Mouse (Mus musculus): ENCODE measurements at regions not wholly inside any gene's neighbourhood (a gene's known extent, or its start where the extent isn't known, plus 50 kb on each side); places are given as distances from the start of the nearest gene placed in this dataset.
"Not testable (repeated sequence)": the region's sequence is repeated elsewhere in the genome, so short reads cannot be mapped to it uniquely, and the experiment has no call there.

DNA sequence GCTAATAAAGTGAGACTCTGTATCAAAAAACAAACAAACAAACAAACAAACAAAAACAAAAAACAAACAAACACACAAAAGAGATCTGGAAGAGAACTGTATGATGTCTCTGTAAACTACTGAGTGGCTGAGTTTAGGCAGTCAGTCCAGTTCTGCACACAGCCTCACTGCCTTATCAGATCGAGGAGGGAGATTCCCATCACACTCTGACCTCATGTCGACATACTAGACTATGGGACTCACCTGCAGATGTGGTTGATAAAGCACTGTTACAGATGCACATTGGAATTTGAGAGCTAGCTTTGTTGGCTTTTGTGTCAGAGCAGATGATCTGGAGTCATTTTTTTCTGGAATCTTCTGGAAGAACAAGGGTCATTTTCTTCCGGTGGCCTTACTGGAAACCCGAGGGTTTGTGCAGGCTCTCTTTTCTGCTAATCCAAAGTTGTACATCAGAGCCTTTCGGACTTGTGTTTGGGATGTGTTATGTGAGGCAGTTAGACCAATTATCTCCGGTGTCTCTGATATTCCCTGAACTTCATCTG lies 135.6 kb upstream of the Nrip1 start:
- DNase-seq = no peak

DNA sequence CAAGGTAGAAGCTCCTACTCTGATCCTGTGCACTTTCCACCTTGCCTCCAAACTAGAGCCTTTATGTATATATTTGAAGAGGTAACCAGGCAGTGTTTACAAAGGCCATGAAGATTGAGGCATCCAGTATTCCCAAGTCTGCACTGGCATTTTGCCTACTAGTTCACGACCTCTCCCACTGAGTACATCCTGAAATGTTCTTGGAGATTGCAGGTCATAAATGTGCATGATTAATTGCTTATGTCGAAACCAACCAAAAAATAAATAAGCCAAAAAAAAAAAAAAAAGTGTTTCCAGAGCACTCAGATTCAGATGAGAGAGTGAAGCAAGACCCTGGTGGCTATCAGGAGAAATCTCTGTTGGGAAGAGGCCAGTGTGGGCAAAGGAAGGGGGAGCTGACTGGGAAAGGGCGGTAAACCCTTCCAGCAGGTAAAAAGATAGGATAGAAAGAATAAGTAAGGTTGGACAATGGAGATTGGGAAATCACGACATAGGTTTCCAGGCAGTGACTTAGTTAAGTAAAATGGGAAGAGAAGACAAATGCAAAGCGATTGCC lies 133.6 kb upstream of the Nrip1 start:
- DNase-seq = no peak

DNA sequence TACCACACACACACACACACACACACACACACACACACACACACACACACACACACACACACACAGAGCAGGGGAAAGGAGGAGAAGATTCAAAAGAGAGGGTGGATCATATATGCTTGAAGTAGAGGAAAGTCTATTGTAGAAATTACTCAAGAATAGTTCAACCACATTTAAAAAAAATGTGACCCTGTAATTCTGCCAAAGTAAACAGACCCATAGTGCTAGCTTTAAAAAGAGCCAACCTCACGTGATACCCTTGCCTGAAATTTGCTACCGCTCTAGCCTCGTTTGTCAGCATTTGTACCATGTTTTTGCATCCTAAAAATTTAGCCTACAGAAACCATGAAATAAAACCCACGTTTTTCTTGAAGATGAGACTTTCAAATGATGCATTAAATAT lies 132.6 kb upstream of the Nrip1 start:
- no peak for DNase-seq

DNA sequence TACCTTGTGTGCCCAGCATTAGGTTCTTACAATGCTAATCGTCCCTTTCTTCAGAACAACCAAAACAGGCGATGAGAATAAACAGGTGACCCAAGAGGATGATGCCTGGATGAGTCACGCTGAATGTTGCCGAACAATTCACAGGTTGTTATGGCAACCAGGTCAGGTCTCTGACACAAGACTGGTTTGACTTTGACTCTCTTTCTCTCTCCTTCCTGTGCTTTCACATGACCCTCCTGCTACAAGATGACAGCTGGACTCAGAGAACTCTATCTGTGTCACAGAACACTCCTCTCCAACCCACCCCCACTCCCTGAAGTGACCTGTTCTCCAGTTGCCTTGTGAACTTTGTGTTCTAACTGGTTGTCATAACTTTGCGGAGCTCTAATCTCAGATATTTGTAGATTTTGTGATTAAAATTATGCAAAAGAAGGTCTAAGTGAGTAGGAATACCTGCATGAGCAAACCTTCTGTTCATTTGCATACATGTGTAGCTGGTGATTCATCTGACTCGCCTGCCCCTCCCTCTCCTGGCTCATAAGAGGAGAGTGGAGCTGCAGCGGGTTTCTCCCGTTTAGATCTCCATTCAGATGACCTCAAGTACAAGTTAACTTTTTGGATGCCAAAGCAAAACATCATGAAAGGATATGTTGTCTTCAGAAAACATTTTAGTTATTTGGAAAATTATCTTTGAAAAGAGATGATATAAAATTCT lies 126.2 kb upstream of the Nrip1 start:
- no peak for DNase-seq

DNA sequence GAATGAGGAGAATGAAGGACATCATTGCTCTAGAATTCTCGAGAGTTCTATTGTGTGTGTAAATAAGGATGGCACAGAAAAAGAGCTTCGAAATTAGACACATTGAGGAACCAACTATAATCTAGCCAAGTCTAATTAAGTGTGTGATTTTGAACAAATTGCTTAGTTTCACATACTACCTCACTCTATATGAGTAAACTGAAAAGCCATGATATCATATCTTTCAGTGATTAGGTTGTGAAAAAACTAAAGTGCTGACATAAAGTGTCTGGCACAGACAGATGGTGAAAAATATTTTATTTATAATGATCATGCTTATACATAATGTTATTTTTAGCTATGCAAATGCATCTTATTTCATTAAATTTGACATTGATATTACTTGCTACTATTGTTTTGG lies 124.6 kb upstream of the Nrip1 start:
- no peak for DNase-seq

DNA sequence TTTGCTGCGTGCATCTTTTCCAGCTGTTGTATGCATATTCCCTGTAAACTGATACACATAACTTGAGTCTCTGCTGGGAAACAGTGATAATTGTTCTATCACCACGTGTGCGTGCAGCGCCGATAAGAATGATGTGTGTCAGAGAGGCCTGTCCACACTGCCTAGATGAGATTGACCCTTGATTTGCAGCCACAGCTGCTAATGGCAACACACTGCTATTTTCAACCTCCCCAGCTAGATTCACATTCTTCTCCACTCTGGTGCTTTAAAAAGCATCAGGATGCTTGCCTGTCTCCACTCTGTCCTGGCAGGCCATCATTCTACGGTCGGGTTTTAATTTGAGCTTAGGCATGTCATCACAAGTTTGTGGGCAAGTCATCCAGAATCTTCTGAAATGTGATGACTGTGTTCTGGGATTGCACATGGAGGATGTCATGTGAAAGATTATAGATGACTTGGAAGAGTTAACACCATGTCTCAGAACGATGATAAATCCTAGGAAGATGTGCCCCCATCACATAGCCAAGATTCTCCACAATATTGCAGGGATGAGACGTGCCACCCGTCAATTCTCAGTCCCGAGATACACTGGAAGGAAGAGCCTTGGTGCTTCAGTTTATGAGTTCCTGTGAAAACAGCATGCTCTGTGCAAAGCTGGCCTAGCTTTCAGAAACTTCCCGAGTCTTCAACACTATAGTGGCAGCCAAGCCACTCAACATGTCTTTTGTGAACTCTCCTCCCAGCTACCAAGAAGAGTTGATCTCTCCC lies 123.6 kb upstream of the Nrip1 start:
- DNase-seq = no peak

DNA sequence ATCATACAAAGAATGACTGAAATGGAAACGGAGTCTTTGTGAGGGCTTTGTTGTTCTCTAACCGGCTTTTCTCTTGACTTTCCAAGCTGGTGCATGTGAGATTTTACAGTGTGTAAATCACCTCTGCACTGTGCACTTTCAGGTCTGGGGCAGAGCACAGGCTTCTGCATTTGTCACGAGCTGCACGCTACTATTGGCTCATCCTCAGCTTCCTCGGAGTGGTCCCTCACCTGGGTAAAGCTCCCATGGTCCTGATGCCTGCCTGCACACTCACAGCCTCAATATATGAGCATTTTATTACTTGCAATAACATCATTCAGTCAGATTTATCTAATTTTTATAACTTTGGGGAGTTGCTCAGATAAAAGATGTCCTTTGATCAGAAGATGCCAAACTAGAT lies 109.8 kb upstream of the Nrip1 start:
- no peak for DNase-seq

DNA sequence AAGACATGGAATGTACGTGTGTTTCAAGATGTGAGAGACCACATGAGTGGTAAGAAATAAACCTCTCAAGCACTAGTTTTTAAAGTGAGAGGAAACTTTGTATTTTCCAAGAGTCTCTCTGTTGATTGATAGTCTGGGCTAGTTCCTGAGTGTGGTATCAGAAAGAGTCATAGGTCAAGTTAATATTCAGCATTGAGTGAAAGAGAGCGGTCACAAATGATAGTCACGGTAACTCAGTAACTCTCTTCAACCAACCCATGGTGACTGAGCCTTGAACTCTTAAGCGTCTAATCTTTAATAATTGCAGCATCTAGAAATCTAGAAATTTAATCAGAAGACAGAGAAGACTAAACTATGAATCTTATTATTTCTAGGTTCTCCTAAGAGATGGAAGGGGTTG lies 108.3 kb upstream of the Nrip1 start:
- DNase-seq = no peak

DNA sequence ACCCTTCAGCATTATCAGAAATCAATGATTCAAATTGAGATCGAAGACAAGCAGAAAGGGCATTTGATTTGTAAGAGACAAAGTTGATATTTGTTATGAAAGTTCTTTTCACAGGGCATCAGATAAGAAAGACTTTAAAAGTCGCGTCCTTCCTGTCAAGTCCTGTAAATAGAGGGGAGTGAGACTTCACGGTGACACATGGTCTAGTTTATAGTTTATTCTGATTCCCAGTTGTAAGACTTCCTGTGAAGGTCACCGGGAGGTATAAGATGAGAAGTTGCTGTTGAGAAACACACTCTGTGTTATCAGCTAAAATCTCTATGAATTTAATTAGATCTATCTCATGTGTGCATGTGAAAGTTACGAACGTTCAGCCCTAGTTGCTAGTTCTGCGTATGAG lies 103.8 kb upstream of the Nrip1 start:
- no peak for DNase-seq

DNA sequence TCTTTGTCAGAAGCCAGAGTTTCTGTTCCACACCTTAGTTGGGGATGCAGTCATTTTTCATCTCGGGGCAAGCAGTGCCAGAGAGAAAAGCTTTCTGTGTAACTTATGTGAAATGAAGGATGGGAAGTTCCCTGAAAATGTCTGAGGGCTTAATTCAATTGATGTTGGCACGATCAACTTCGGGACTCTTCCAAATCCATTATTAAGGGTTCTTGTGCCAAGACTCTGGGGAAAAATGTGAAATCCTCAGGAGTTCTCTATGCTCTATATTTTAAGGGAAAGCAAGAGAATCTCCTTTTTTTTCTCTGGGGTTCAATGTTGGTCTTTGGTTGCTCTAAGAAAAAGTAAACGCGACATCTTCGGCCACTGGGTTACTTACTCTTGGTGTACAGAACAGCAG lies 100.9 kb upstream of the Nrip1 start:
- DNase-seq = no peak

DNA sequence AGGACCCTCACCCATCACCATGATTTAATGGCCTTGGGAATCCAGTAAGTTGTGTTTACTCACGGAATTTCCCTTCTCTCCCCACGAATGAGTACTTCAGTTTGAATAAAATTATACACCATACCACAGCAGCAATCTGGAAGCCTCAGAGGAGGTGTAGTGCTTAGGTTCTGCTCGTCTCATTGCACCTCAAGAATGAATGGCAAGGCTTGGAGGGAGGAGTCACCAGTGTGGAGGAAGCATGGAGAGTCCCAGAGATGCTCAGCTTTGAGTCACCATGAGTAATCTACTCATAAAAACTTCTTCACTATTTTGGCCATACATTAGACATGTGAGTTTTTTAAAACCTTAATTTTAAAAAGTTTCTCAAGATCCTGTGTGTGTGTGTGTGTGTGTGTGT lies 98.8 kb upstream of the Nrip1 start:
- DNase-seq = no peak

DNA sequence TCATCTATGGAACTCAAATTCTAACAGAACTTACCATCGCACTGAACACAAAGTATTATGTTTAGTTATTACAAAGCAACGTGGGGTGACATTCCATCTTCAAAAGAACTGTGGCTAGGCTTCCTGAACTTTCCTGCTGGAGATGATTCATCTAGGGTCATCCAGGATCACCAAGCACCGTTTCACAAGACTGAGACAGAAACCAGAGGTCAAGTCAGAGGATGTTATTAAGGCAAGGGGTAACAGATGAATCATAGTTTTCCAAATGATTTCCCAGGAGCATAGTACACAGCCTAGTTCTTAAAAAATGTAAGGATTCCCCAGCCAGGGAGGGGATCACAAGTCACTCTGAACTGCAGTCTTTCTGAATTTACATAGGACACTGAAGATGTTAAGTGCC lies 97.5 kb upstream of the Nrip1 start:
- DNase-seq = no peak

DNA sequence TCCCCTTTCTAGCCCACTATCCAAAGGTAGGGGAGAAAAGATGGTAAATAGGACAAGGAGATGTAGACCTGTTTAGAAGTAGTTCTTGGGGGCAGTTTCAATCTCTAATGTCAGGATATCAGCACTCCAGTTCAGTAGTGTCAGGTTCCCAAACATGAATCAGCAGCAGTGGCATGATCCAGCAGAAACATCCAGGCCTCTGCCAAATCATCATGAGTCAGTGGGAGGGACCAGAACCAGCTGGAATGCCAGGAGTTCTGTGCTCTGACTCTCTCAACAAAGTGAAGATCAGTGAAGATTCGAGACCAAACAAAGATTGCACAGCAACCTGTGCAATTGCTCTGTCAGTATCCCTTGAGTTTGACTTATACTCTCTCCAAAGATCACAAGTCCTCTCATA lies 85.9 kb upstream of the Nrip1 start:
- DNase-seq = no peak

DNA sequence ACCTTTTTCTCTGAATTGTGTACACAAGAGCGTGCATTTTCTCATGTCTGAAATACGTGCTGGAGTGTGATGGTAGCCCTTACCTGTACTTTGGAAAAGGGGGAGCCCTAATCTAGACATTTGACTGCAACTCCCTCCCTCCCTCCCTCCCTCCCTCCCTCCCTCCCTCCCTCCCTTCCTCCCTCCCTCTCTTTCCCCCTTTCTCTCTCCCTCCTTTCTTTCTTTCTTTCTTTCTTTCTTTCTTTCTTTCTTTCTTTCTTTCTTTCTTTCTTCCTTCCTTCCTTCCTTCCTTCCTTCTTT lies 82.6 kb upstream of the Nrip1 start:
- not testable (repeated sequence) for DNase-seq

DNA sequence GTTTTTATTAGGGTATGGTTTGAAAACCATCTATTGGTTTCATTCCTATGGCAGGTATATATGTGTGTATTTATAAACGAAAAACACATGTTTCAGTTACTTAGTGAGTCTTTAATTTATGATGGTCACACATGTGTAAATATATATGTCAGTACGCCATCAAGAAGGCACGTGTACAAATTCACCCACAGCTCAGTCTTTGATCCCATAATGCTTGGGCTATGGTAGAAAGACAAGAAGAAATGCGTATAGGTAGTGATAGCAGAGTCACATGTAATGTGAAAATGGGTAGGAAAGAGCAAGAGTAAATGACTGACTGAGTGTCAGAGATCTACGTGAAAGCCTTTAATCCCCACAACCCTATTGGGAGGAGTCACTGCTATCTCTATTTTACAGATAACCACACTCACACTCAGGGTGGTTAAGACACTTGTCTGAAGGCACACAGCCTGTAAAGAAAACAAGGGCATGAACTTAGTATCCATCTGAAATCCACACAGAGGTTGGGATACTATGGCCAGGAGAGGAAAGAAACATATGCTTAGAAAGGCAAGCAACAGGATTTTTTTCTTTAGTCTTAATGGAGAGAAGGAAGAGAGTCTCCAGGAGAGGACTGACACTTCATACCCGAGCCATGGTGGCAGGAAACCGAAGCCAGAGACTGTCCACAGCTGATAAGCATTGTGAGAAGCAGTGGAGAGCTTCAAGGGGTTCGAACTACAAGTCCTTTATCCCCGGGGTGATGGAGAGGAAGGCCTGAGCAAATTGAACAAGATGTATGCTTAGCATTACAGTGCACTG lies 82.1 kb upstream of the Nrip1 start:
- no peak for DNase-seq

DNA sequence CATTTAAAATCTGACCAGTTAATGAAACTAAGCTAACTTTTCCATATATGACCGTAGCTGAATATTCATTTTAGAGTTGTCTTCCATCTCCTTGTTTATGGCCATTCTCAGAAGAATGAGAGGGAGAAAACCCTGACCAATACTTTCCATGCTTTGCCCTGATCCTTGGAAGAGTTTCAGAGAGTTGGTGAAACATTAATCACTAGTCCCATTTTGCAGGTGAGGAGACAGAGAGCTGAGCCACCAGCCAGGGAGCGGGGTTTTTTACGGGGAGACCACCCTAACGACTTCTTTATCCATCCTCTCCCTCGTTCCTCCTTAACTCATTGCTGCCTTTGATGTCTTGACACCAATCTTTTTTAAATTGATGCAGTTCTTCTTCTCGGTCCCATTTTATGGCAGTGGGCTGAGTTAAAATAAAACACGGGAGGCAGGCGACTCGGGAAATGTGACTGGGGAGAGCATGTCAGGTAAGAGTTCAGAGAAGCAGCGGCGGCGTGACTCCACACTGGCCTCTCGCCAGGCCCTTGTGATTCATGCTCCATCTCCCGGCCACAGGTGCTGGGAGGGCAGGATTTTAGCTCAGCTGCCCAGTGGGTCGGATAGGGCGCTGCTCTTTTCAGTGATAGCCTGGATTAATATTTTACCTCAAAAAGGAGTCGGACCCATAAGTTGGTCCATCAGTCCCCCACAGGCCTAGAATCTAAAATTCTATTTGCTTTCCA lies 81.3 kb upstream of the Nrip1 start:
- DNase-seq = peak; percentile 30 to 37

DNA sequence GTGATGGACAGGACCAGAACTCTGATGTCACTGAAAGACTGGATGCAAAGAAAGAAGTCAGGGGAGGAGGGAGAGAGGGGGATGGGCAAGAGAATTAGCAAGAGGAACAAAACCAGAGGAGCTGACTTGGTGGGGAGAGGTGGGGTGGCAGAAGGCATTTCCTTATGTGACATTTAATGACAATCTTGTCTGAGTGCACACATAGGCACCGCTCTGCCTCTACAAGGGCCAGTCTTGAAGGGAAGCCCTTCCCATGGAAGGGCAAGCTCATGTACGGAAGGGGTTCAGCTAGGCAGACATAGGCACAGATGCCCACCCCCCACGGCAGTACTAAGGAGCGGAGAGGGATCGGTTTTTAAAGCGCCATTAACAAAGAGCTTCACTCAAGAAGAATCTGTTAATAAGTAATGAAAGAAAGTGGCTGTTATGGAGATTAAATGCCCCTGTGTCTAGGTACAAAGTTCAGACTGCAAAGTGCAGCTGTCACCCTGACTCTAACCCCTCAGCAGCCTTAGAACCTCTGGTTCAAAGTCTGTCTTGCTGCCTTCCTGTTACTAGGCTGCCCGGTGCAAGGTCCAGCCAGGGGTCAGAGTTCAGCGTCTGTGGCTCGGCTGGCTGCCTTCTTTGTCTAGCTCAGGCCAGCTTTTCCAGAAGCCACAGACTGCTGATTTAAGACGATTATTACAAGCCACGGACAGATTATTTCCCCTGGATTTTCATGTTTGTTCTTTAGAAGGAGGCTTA lies 80.0 kb upstream of the Nrip1 start:
- peak; percentile 10 to 15 for DNase-seq

DNA sequence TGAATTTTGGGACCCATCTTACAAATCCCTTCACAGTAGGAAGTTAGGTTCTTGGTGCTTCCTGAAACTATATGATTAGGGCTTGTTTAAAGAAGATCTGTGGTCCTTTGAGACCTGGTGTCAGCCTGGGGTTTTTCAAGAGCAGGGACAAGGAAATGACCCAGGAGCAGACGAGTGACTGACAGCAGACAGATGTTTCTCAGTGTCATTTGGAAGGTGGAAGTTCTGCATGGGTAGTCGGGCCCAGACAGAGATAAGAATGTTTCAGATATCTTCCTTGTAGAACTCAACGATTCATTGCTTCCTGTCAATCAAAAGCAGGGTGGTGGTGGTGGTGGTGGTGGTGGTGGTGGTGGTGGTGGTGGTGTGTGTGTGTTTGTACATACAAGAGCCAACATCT lies 75.1 kb upstream of the Nrip1 start:
- DNase-seq = no peak

DNA sequence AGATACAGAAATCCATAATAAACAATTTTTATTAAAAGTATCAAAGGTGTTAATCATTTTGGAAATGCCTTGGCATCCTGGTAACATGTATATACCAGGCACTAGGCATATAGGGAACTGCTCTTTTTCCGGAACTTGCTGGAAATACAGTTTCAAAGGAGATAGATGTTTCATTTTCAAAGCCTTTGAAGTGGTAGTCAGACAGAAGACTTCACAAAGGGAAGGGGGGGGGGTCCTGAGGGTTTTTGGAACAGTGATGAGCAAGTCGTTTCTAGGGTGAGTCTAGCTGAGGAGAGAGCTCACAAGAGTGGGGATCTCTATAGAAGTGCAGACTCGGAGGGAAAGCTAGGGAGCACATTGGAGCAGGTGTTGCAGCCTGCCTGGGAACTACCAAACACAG lies 73.4 kb upstream of the Nrip1 start:
- no peak for DNase-seq

DNA sequence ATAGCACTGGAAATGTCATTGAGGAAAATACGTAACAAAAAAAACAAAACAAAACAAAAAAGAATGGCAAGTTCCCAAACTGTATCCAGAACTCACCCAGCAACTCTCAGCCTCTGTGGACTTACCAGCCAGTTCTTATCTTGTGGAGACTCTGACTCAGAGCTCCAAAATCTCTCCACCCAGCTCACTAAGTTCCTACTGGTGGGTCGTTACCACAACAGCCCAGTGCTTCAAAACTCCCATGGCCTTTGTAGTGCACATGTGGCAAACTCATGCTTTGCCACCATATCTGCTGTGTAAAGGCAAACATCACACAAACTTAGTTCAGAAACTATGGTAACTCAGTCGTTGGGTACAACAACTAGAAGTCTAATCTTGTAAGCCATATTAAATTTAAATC lies 71.0 kb upstream of the Nrip1 start:
- DNase-seq = no peak

DNA sequence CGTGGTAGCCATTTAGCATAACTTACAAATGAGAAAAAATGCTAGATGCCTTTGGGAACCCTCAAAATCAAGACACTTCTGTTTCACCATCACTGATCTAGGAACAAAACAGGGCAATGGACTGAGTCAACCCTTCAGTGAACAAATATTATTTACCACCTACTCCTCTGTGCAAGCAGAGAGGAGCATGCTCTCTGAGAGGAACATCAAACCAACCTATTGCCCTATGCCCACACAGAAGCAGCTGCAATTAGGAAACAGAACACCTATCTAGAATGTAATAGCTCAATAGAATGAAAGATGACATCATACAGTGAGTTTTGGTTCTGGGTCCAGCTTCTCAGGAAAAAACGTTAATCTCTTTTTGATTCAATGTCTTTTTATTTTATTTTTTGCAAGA lies 69.0 kb upstream of the Nrip1 start:
- DNase-seq = no peak

Data from cerebellum, postnatal 10 days (tissue).